Mouse (Mus musculus) small intestine, adult 2 months (tissue): Measurements from ENCODE around the gene Rnasek. TPM values are rescaled to one million over a fixed set of nuclear protein-coding genes. Genes with fewer than 3 reads are reported as not detected.

Experiments used
- H3K27ac ChIP-seq: fragments of 200-500 bp; 2 replicates; pipeline ENCODE4 v1.5.1; 2012; ENCODE audit warnings: low read depth, low read length, control low read depth, inconsistent platforms; ENCODE audit not compliant: insufficient read depth
- H3K27me3 ChIP-seq: fragments of 200-500 bp; 2 replicates; pipeline ENCODE4 v1.6.1; 2012; ENCODE audit warnings: mild to moderate bottlenecking, moderate library complexity, low read length, inconsistent platforms; ENCODE audit not compliant: control insufficient read depth, insufficient read depth
- H3K36me3 ChIP-seq: fragments of 200-500 bp; 2 replicates; pipeline ENCODE4 v1.6.1; 2012; ENCODE audit warnings: mild to moderate bottlenecking, low read length, control low read depth, inconsistent platforms; ENCODE audit not compliant: control insufficient read depth, insufficient read depth
- H3K4me1 ChIP-seq: fragments of 200-500 bp; 2 replicates; pipeline ENCODE4 v1.6.1; 2012; ENCODE audit warnings: low read length, inconsistent platforms, mixed read lengths; ENCODE audit not compliant: control insufficient read depth, insufficient read depth, insufficient read length
- H3K4me3 ChIP-seq: fragments of 200-500 bp; 2 replicates; pipeline ENCODE4 v1.5.1; 2012; ENCODE audit warnings: low read depth, mild to moderate bottlenecking, control low read depth, inconsistent platforms, low read length, moderate library complexity
- CTCF ChIP-seq: fragments of 200-500 bp; IDR thresholded peaks from 2 replicates; pipeline ENCODE4 v1.5.1; 2012; ENCODE audit warnings: low read depth, mild to moderate bottlenecking, control low read depth, inconsistent platforms, low read length, moderate library complexity, mixed read lengths; ENCODE audit not compliant: insufficient replicate concordance, insufficient read length; ENCODE audit errors: extremely low read depth
- POLR2A ChIP-seq: fragments of 200-500 bp; IDR thresholded peaks from 2 replicates; pipeline ENCODE4 v1.6.1; 2012; ENCODE audit warnings: low read depth, mild to moderate bottlenecking, control low read depth, inconsistent platforms, low read length, moderate library complexity
- WGBS: fragments of 180-500 bp; shearing (Covaris S2); methylation state at CpG from one replicate; pipeline ENCODE4 v1.1.7; 2018; 5-methylcytosine and 5-hydroxymethylcytosine counted together
- polyA plus RNA-seq: library from polyadenylated mRNA; depleted of rRNA; stranded (reverse); fragments of >200 nt; gene quantifications from 2 replicates; pipeline ENCODE4 v1.2.3, GENCODE M21; 2012; rRNA removed

Rnasek gene
- 86.6 and 182 TPM in 2 replicates for polyA plus RNA-seq

DNA sequence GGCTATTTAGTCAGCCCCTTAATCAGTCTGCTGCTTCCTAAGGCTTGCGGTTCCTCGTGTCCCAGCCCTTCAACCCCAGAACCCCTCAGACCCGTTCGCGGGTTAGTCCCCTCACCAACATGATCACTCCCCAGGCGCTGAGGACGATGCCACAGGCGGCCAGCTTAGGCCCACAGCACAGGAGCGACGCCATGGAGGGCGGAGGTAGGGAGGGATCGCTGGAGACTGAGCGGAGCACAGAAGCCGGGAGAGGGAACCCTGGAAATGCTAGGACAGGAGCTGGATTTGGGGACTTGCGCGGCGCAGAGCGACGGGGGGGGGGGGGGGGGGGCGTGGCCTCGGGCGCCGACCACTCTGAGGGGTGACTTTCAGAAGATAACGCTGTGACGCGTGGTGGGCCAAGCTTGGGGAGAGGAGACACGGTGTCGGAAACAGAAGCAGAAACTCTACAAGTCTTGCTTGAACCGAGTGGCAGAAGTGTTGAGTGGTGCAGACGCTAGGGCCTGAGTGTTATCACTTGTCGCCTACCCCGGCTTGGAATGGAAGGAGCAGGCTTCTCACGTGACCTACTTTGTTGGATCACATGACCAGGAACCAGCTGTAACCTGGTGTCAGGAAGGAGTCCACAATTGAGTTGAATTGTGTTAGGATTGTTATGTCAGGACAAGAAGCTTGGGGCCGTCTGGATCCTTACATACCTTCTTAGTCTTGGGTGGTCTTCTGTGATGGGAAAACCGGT lies at the start of gene Rnasek, which contains the start of gene Gm21988:
Gene Rnasek (minus strand): TSS at position 302 of the 739 bp plus-strand sequence.
Gene Gm21988 (minus strand): TSS at position 290 of the 739 bp plus-strand sequence.
- Histone ChIP-seq H3K4me3 (peak within 1 kb of the TSS; percentile 99), H3K4me1 (peaks cover 9% of the 10 kb centered on the region; the same call in 1 of the 2 replicates), H3K27me3 (no peaks in the 10 kb centered on the region), H3K27ac (peak within 1 kb of the TSS; percentile 85), H3K36me3 (peaks cover 6% of the 10 kb centered on the region; the same call in 1 of the 2 replicates)
- WGBS, result under 1% methylated on average over 35 of the region's 35 CpGs
- TF ChIP-seq POLR2A (peak; percentile 74; the same call in 1 of the 2 replicates), CTCF (no peak)

GRCm38 (mm10) chr11:70289236-70289635 lies 49.6 kb upstream of the Rnasek start:
- no peak overlapping the region for H3K27ac ChIP-seq
- H3K27me3 ChIP-seq, result no peaks in the 10 kb centered on the region
- WGBS, result 28% methylated on average over 6 of the region's 6 CpGs
- TF ChIP-seq CTCF, result no peak
- TF ChIP-seq POLR2A, result no peak
- no peaks in the 10 kb centered on the region for H3K4me1 ChIP-seq
- no peaks in the 10 kb centered on the region for H3K36me3 ChIP-seq
- no peak overlapping the region for H3K4me3 ChIP-seq

- 81% methylated on average over 10 of the region's 10 CpGs for WGBS
- Histone ChIP-seq H3K4me3 (no peak overlapping the region), H3K27ac (no peak overlapping the region), H3K36me3 (no peaks in the 10 kb centered on the region), H3K27me3 (no peaks in the 10 kb centered on the region), H3K4me1 (no peaks in the 10 kb centered on the region)
- TF ChIP-seq CTCF (no peak), POLR2A (no peak)
Measured at GRCm38 (mm10) chr11:70288102-70288501, 48.5 kb upstream of the Rnasek start.

GRCm38 (mm10) chr11:70285686-70286085 lies 46.0 kb upstream of the Rnasek start:
- 56% methylated on average over 5 of the region's 5 CpGs for WGBS
- H3K27ac ChIP-seq, result no peak overlapping the region
- no peaks in the 10 kb centered on the region for H3K27me3 ChIP-seq
- TF ChIP-seq POLR2A (no peak), CTCF (no peak)
- H3K36me3 ChIP-seq, result no peaks in the 10 kb centered on the region
- H3K4me1 ChIP-seq, result no peaks in the 10 kb centered on the region
- H3K4me3 ChIP-seq, result no peak overlapping the region

DNA sequence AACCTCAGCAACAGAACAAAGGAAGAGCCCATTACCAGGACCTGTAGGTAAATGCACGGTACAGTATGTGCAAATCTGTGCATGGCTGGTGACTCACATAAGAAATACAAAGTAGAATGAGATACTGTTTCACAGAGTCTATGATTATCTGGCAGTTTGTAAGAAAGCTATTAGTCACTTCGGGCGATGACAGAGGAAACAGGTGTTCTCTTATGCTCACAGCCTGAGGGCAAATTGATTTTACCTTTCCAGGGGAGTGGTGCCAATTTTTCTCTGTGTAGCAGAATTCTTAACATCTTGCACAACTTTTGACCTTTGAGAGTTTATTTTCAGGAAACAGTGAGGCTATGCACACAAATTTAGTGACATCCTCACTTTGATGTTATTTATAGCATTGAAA lies 45.1 kb upstream of the Rnasek start:
- H3K27me3 ChIP-seq, result no peaks in the 10 kb centered on the region
- no peak for TF ChIP-seq POLR2A
- no peak for TF ChIP-seq CTCF
- WGBS, result 19% methylated on average over 3 of the region's 3 CpGs
- no peak overlapping the region for H3K4me3 ChIP-seq
- no peaks in the 10 kb centered on the region for H3K4me1 ChIP-seq
- H3K27ac ChIP-seq, result no peak overlapping the region
- no peaks in the 10 kb centered on the region for H3K36me3 ChIP-seq

DNA sequence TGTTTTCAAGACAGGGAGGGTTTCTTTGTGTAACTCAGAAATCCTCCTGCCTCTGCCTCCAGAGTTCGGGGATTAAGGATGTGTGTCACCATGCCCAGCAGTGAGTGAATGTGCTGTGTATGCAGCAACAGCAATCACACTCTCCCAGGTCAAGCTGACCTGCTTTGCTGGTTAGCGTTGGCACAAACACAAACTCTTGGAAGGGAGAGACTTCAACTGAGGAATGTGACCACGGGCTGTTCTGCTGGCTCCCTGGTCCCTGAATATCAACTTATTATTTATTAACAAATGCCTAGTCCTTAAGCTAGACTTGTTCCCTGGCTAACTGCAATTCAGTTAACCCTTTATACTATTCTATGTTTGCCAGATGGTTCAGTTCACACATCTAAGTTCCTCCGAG lies 44.0 kb upstream of the Rnasek start:
- Histone ChIP-seq H3K27ac (no peak overlapping the region), H3K4me1 (no peaks in the 10 kb centered on the region), H3K36me3 (no peaks in the 10 kb centered on the region), H3K4me3 (no peak overlapping the region), H3K27me3 (no peaks in the 10 kb centered on the region)
- 66% methylated on average over 4 of the region's 4 CpGs for WGBS
- TF ChIP-seq POLR2A, result no peak
- TF ChIP-seq CTCF, result no peak

GRCm38 (mm10) chr11:70280441-70280840 lies 40.8 kb upstream of the Rnasek start:
- Histone ChIP-seq H3K4me1 (no peaks in the 10 kb centered on the region), H3K4me3 (no peak overlapping the region), H3K27ac (no peak overlapping the region), H3K27me3 (no peaks in the 10 kb centered on the region), H3K36me3 (no peaks in the 10 kb centered on the region)
- 34% methylated on average over 3 of the region's 3 CpGs for WGBS
- TF ChIP-seq POLR2A, result no peak
- no peak for TF ChIP-seq CTCF
